Mouse (Mus musculus) ZHBTc4 (cell line): ENCODE data around the gene Ptprs.

Experiments used
- DNase-seq: peaks from one replicate; pipeline ENCODE4 v3.0.0-alpha.2; 2011; ENCODE audit warnings: low read depth, low spot score

Ptprs gene

GRCm38 (mm10) chr17:56493841-56494240, 17.6 kb upstream of the Ptprs start:
- no peak for DNase-seq

DNA sequence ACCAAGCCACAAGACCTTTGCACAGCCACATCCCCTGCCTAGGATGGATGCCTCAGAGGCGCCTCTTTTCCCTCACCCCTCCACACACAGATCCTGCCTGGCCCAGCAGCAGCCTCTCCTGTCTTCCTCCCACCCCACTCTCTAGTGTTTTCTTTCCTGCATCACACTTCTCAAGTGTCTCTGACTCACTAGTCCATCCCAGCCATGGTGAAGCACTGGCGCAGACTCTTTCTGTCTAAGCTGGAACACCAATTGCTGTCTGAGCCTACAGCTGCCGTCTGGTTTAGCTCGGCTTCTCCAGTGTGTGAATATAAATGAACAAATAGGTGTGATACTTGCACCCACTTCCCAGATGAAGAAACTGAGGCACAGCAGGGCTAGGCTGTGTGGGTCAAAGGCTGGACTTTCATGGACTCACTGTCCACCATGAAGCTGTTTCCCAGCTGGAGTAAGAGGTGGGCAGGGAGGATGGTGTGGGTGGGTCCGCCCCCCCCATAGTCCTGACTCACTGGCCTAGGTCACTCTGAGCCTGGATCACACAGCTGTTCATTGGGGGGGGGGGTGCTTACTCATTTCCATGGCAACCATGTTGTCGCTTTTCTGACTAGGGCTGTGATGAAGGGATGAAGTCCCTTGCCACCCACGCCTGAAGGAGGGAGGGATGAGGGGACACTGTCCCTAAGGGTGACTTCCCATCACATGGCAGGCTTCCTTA, 14.3 kb upstream of the Ptprs start:
- DNase-seq: no peak

GRCm38 (mm10) chr17:56488028-56488427, 11.7 kb upstream of the Ptprs start:
- peak; percentile 53 for DNase-seq

GRCm38 (mm10) chr17:56487441-56487888, 11.2 kb upstream of the Ptprs start:
- peak; percentile 66 for DNase-seq

- no peak for DNase-seq
Observed at GRCm38 (mm10) chr17:56485926-56486325, 9.6 kb upstream of the Ptprs start.

GRCm38 (mm10) chr17:56485118-56485517, 8.8 kb upstream of the Ptprs start:
- no peak for DNase-seq

DNA sequence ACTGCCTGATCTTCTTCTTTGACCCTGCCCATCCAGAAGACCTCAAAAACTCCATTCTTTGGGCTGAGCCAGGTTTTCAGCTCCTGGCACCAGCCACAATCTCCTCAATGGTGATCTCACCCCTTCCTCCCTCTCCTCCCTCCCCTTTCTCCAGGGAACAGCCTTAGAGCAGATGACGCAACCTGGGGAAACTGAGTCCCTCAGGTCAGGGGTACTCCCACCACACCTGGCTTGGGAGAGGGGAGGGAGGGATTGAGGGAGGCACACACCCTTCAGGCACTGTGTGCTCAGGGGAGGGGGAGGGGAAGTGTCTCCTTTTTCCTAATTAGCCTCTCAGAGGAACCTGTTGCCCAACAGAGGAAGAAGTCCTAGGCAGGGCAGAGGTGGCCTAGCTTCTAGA, 6.4 kb upstream of the Ptprs start:
- DNase-seq: no peak

- DNase-seq: no peak
Observed at GRCm38 (mm10) chr17:56479358-56479757, 3.1 kb upstream of the Ptprs start.

DNA sequence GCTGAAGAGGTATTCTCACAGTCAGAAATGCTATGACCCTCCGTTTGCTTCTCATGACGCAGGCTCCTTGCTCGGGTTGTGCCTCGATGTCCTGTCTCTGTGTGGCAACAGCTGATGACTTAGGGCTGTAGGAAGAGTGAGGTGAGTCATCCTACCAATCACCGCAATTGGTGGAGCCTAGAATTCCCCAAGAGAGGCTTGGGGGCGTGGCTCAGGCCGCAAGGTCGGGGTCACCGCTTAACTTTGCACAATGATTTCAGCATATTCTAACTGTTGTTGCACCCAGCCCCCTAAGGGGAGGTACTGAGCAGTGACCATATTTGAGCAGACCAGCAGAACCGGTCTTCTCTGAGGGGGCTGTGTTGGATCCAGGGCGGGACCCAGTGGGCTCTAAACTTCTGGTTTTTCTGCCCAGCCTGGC, 1.9 kb upstream of the Ptprs start:
- DNase-seq: peak; percentile 58

DNA sequence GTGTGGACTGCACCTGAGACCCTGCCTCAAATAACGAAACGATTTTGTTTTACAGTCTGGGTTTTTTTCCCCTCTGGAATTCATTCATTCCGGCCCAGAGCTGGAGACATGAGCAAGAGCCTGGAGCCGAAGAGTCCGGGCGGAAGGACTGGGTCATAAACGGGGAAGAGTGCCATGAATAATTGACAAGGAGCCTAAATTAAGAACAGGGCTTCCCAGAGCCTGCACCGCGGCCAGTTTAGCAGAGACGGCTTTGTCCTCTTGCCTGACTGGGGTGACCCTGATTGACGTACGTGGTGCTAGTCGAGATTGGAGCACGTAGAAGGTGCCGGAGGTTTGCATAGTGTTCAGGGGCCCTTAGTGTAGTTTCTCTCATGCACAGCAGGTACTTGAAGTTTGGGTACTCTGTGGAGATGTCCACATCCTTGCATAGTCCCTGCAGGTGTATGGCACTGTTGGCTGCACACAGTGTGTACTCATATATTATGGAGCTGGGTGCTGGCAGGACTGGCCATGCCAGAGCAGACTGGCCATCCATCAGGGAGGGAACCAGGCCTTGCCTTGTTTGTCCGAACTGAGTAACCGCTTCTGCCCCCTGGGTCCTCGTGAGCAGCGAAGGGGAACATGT, 1.0 kb upstream of the Ptprs start:
- no peak for DNase-seq

- DNase-seq: no peak
Observed at GRCm38 (mm10) chr17:56475584-56476401, 490 bp downstream of the Ptprs start.

DNA sequence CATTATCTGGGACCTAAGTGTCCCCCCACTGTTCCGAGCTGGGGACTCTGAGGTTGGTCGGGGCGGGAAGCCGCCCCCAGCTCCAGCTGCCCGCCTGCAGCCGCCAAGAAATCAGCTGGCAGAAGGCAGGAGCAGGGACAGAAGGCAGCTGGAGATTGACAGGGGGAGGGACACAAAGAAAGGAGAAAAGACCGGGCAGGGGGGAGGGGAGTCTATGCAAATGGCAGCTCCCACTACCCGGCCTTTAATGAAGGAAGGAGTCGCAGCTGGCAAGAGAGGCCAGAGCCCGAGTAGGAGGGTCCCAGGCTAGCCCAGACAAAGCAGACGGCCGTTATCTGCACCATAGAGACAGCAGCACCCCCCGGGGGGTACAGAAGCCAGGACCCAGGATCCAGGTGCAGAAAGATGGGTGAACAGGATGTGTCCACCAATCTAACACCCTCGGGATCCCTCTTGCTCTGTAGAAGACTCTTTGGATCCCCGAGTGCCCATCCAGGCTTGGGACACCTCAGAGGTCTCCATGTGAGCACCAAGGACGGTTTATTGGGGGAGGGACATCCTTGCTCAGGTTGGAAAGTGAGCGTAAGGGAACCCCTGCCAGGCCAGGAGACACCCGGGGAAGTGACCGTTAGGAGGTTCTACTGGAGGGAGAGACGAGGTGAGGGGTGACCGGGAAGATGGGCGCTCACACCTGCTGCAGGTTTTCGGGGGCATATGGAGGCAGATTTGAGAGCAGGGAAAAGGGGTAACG, 1.3 kb downstream of the Ptprs start:
- peak; percentile 71 for DNase-seq

GRCm38 (mm10) chr17:56474311-56474830, 1.9 kb downstream of the Ptprs start:
- DNase-seq: no peak

DNA sequence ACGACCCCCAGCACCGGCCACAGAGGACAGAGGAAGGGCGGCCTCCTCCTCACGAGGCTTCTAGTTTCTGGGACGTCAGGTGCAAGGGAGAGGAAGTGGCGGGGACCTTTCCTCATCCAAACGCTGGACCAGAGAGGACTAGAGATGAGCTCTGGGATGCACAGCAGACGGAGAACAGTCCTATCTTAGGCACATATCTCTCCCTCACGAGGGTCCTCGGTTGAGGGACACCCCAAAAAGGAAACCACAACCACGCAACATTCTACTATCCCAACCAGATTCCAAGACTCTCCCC, 2.7 kb downstream of the Ptprs start:
- DNase-seq: no peak

DNA sequence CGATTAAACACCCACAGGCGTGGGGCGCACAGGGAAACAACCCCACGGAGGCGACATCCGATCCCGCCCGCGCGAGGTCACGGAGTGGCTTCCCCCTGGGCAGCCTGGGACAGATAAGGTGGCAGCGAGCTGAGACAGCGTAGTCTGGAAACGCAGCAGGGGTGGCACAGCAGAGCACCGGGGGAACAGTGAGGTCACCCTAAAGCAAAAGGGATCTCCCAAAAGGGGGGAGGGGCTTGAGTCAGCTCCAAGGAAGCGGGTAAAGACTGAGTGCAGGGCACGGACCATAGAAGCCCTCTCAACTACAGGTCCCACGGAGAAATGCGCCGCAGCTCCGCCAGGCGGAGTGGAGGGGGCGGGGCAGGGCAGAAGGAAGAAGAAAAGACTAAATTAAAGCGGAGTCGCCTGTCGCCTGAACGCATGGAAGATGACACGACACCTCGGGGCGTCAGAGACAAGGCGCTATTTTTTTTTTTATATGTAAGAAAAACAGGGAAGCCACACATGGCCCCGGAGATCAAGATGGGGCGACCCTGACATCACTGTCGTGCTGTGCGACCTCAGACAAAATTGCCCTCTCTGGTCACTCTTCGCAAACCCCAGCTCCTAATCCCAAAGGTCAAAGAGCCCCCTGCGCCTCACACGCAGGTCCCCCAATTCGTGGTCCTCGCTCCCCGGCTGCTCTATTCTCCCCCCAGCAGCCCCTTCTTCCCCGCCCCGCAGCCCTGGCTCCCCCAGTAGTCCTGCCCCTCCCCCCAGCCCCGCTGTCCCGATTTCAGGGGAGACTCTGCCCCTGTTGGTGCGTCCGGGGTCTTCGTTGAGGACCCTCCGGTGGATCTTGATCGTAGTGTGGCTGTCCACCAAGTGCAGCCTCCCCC, 3.3 kb downstream of the Ptprs start:
- DNase-seq: peak; percentile 83

DNA sequence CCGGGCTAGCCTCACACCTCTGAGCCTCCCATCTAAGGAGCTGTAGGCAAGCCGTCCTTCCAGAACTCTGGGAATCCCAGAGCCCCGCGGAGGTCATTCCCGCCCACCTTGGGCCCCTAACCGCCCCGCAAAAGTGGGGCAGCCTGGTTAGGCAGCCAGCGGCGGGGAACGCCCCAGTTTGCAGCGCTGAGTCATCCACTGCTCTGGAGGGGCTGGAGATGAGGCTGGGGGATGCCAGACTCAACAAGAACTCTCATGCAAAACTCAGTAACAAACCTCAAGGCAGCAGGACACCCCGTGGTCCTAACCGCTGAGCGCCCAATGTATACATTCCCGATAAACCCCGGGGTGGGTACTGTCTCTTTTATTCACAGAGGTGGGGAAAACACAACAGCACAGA, 4.2 kb downstream of the Ptprs start:
- no peak for DNase-seq

DNA sequence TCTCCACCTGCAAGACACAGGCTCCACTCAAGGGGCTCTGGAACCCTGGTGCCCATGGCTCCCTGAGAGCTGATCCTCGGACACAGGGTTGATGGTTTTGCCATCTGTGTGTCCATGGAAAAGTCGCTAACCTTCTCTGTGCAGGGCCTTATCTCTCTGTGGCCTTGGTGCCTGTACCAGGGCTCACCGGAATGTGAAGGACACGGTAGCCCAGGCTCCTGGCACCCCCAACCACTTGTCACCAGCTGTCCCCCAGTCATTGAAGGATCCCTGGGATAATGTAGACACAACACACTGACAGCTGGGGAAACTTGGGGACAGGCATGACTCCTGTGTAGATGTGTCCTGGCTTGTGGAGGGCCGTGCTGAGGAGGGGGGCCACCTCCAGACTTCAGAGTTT, 5.1 kb downstream of the Ptprs start:
- no peak for DNase-seq

DNA sequence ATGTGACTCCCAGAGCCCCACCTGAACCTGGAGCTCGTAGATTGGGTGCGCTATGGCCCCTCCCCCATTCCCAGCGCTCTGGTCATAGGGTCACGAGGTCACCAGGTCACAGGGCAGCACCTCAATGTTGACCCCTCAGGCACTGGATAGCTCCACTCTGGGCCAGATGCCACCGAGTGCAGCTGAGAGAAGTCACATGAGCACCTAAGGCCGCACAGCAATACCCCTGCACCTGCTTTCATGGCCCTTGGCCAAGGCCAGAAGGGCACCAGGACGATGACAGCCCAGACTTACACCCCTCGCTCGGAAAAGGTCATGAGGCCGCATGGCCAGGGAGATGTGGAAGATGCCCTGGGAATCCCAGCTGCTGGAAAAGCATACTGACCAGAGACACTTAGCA, 5.7 kb downstream of the Ptprs start:
- DNase-seq: no peak

DNA sequence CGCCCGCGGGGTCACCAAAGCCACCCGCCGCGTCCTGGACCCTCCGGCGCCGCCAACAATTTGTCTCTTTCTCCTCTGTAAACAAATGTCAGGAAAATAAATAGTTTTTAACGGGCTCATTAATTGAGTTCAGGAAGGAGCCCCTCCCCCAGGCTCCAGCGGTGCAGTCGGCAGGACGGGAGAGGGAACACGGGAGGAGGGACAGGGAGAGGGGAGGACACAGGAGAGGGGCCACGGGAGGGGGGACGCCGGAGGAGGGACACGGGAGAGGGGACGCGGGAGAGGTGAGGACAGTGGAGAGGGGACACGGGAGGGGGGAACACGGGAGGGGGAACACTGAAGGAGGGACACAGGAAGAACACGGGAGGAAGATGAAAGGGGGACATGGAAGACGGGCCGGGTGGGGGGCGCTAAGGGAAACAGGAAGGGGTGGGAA, 6.3 kb downstream of the Ptprs start:
- no peak for DNase-seq

DNA sequence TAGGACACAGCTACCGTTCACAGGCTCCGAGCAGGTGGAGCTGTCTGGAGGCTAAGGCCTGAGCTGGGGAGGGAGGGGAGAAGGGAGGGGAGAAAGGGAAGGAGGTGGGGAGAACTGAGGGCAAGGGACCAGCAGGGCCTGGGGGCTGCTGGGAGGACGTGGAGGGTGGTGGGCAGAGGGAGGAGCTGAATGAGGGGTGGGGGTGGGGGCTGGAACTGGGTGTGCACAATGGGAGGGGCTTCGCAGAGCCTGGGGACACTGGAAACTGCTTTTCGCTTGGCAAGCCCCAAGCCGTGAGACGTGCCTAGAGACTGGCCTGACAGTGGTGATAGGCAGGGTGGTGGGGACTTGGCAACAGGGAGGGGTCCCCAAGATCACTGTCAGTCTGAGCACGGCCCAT, 7.0 kb downstream of the Ptprs start:
- DNase-seq: peak; percentile 55

DNA sequence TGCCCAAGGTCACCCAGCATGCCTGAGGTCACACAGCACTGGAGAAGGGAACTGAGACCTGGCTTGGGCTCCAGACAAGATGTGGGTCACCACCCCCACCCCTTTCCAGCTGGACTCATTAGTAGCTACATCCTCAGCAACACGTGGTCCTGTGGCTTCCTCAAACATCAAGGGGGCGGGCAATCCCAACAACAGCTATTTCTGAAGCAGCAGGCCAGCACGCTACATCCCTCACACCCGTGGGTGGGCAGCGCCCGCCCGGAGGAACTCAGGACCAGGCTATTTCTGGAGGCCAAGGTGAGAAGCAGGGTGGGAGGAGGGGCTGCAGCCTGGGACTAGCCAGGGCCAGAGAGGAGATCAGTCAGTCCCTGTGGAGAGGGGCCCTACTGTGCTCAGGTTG, 7.4 kb downstream of the Ptprs start:
- DNase-seq: no peak
